Mouse (Mus musculus) stomach, adult 2 months (tissue): ENCODE results near the gene Olfr1269. TPM values are rescaled to one million over a fixed set of nuclear protein-coding genes. Genes with fewer than 3 reads are reported as not detected.

ENCODE experiments used
- polyA plus RNA-seq: library from polyadenylated mRNA; depleted of rRNA; stranded (reverse); fragments of >200 nt; gene quantifications from 2 replicates; pipeline ENCODE4 v1.2.3, GENCODE M21; 2012; rRNA removed

Olfr1269 gene
- not detected in 2 replicates for polyA plus RNA-seq

GRCm38 (mm10) chr2:90121312-90121711, at the start of gene Olfr1269:
TSS of gene Olfr1269 (minus strand) at chr2:90121412.

GRCm38 (mm10) chr2:90152991-90153390, 31.8 kb upstream of the Olfr1269 start, which contains the start of gene Olfr1270:
TSS of gene Olfr1270 (minus strand) at chr2:90153091.

GRCm38 (mm10) chr2:90142196-90142595, 21.0 kb upstream of the Olfr1269 start, which contains the start of gene Olfr32:
TSS of gene Olfr32 (minus strand) at chr2:90142296.

Other genes starting within 250 kb of the Olfr1269 start
- not detected in 2 replicates for gene Olfr1257, start 243.0 kb downstream of the Olfr1269 start, polyA plus RNA-seq
- gene Olfr1258, start 194.1 kb downstream of the Olfr1269 start, polyA plus RNA-seq, result not detected in 2 replicates
- 0.03 TPM in 1 of 2 replicates, not detected in the other for gene Olfr1259, start 172.7 kb downstream of the Olfr1269 start, polyA plus RNA-seq
- gene Olfr1260, start 147.1 kb downstream of the Olfr1269 start, polyA plus RNA-seq, result not detected in 2 replicates
- gene Olfr1261, start 130.2 kb downstream of the Olfr1269 start, polyA plus RNA-seq, result not detected in 2 replicates
- not detected in 2 replicates for gene Olfr1262, start 121.3 kb downstream of the Olfr1269 start, polyA plus RNA-seq
- not detected in 2 replicates for gene Olfr1263, start 109.3 kb downstream of the Olfr1269 start, polyA plus RNA-seq
- not detected in 2 replicates for gene Olfr1264, start 95.8 kb downstream of the Olfr1269 start, polyA plus RNA-seq
- not detected in 2 replicates for gene Olfr1265, start 86.1 kb downstream of the Olfr1269 start, polyA plus RNA-seq
- gene Olfr140, start 57.8 kb downstream of the Olfr1269 start, polyA plus RNA-seq, result not detected in 2 replicates
- gene Olfr32, start 20.9 kb upstream of the Olfr1269 start, polyA plus RNA-seq, result not detected in 2 replicates
- not detected in 2 replicates for gene Olfr1270, start 31.7 kb upstream of the Olfr1269 start, polyA plus RNA-seq
- gene Olfr1506, start 103.1 kb upstream of the Olfr1269 start, polyA plus RNA-seq, result not detected in 2 replicates
- gene Olfr142, start 136.2 kb upstream of the Olfr1269 start, polyA plus RNA-seq, result not detected in 2 replicates
- gene Olfr1271, start 149.6 kb upstream of the Olfr1269 start, polyA plus RNA-seq, result not detected in 2 replicates
- gene Olfr1272, start 171.4 kb upstream of the Olfr1269 start, polyA plus RNA-seq, result not detected in 2 replicates
- not detected in 2 replicates for gene Gm13769, start 200.8 kb upstream of the Olfr1269 start, polyA plus RNA-seq